Mouse (Mus musculus) intestine, embryonic 16.5 days (tissue): ENCODE measurements around the gene Rnps1. TPM values are rescaled to one million over a fixed set of nuclear protein-coding genes. Genes with fewer than 3 reads are reported as not detected.
A peak's percentile ranks its signal among the peaks of the same experiment; 100 is the strongest.
"Not testable (repeated sequence)": the region's sequence is repeated elsewhere in the genome, so short reads cannot be mapped to it uniquely, and the experiment has no call there.

Experiments
- ATAC-seq: fragments of 200-750 bp; cut with Nextera tagmentation; 2 replicates; pipeline ENCODE4 v1.8.0; 2017; ENCODE audit warnings: moderate TSS enrichment, moderate library complexity
- H3K27ac ChIP-seq: fragments of 300-500 bp; sonication (generic); 2 replicates; pipeline ENCODE4 v1.5.1; 2014; ENCODE audit warnings: mild to moderate bottlenecking, low read length
- H3K27me3 ChIP-seq: fragments of 300-500 bp; sonication (generic); replicated peaks from 2 replicates; pipeline ENCODE4 v1.6.1; 2014; ENCODE audit warnings: low read length, control low read depth, mixed read lengths; ENCODE audit not compliant: control insufficient read depth, insufficient read depth
- H3K36me3 ChIP-seq: fragments of 300-500 bp; sonication (generic); 2 replicates; pipeline ENCODE4 v1.6.1; 2014; ENCODE audit warnings: low read length, control low read depth; ENCODE audit not compliant: control insufficient read depth, insufficient read depth
- H3K4me1 ChIP-seq: fragments of 300-500 bp; sonication (generic); 2 replicates; pipeline ENCODE4 v1.6.1; 2014; ENCODE audit warnings: low read length, control low read depth, mixed read lengths; ENCODE audit not compliant: control insufficient read depth, insufficient read depth
- H3K4me2 ChIP-seq: fragments of 300-500 bp; sonication (generic); 2 replicates; pipeline ENCODE4 v1.6.1; 2014; ENCODE audit warnings: low read depth, low read length, control low read depth
- H3K4me3 ChIP-seq: fragments of 300-500 bp; sonication (generic); 2 replicates; pipeline ENCODE4 v1.5.1; 2014; ENCODE audit warnings: mild to moderate bottlenecking, low read length
- H3K9ac ChIP-seq: fragments of 300-500 bp; sonication (generic); 2 replicates; pipeline ENCODE4 v1.6.1; 2014; ENCODE audit warnings: low read depth, low read length
- H3K9me3 ChIP-seq: fragments of 300-500 bp; sonication (generic); 2 replicates; pipeline ENCODE4 v1.6.1; 2016; ENCODE audit warnings: low read length, control low read depth; ENCODE audit not compliant: control insufficient read depth
- WGBS: fragments of 180-500 bp; shearing (Covaris S2); extraction: QIAGEN DNeasy Blood & Tissue Kit; methylation state at CpG from one replicate; pipeline ENCODE4 v1.1.7; 2014; 5-methylcytosine and 5-hydroxymethylcytosine counted together
- polyA plus RNA-seq: library from polyadenylated mRNA; unstranded; fragments of >200 nt; fragmentation: Nextera tagmentation; extraction: Ambion mirVana; gene quantifications from 2 replicates; pipeline ENCODE4 v1.2.1, GENCODE M21; 2015

Rnps1 gene
- polyA plus RNA-seq, 1 experiment from 2014 or later, result 248 TPM

DNA sequence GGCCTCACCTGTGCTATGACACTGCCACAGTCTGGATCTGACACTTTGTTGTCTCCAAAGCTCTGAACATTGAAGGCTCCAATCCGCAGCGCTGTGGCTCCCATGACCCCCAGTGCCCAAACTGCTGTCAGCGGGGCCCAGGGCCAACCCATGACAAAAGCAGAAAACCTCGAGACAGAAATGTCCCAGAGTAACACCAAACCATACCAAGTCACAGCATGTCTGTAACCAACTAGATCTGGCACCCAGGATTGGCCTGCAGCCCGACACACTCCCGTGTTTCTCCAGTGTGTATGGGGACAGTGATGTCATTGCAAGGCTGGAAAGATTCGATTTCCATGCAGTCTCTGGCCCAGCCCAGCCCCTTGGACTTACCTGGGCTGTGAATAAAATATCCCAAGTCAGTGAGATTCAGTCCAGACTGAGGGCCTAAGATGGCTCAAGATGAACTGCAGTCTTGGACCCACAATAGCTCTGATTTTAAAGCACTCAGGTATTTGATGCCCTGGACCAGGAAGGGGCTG, 28.3 kb downstream of the Rnps1 start, which contains the start of gene Dnase1l2:
Gene Dnase1l2 (minus strand): TSS at position 474 of the 524 bp plus-strand sequence.
- 81% methylated on average over 7 of the region's 7 CpGs for WGBS
- Histone ChIP-seq H3K4me2 (no peak within 1 kb of the TSS), H3K27me3 (no peaks in the 10 kb centered on the region), H3K27ac (no peak within 1 kb of the TSS), H3K4me1 (no peaks in the 10 kb centered on the region), H3K9ac (no peak within 1 kb of the TSS), H3K9me3 (no peaks in the 10 kb centered on the region), H3K36me3 (peaks cover 37% of the 10 kb centered on the region), H3K4me3 (no peak within 1 kb of the TSS)
- ATAC-seq, result no peak

DNA sequence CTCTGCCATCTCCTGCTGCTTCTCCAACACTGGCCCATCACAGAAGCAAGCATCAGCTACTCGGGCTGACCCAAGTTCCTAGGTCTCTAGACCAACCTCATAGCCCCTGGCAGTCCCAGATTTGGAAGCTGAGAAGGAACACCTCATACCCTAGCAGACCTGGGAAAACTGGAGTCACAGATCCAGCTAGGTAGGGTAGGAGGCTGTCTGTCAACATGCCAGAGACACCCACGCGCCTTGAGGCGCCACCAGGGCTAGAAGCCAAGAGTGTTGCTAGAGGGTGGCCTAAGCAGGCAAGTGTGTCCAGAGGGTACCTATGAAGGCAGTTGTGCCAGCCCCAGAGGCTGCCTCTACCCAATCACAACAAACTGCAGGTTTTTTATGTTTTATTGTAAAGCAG, 29.0 kb downstream of the Rnps1 start:
- 88% methylated on average over 4 of the region's 4 CpGs for WGBS
- Histone ChIP-seq H3K36me3 (peaks cover 37% of the 10 kb centered on the region), H3K9ac (no peak overlapping the region), H3K4me1 (no peaks in the 10 kb centered on the region), H3K27ac (no peak overlapping the region), H3K4me3 (no peak overlapping the region), H3K27me3 (no peaks in the 10 kb centered on the region), H3K9me3 (no peaks in the 10 kb centered on the region), H3K4me2 (no peak overlapping the region)
- no peak for ATAC-seq

GRCm38 (mm10) chr17:24446590-24446989, 32.2 kb downstream of the Rnps1 start:
- Histone ChIP-seq H3K27me3 (no peaks in the 10 kb centered on the region), H3K36me3 (peaks cover 30% of the 10 kb centered on the region), H3K4me2 (no peak overlapping the region), H3K4me3 (no peak overlapping the region), H3K4me1 (no peaks in the 10 kb centered on the region), H3K9ac (no peak overlapping the region), H3K9me3 (no peaks in the 10 kb centered on the region), H3K27ac (no peak overlapping the region)
- WGBS, result 93% methylated on average over 8 of the region's 8 CpGs
- ATAC-seq, result no peak

DNA sequence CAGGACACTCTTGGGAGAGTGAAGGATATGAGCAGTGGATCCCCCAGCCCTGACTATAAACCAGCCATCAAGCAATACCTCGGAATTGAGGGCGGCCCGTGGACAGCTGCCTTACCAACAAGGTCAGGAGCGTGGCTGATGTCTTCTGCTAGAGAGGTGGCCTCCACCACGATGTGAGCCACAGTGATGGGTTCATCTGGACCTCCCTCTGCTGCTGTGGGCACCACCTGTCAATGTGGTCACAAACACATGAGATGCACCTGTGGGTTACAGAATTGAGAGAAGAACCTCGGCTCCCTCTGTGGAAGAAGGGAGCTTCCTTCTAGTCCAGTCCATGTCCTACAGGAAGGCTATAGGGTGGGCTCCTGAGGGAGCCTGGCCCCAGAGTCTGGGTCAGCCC, 35.1 kb downstream of the Rnps1 start:
- no peak overlapping the region for H3K9ac ChIP-seq
- 88% methylated on average over 6 of the region's 6 CpGs for WGBS
- H3K4me2 ChIP-seq, result no peak overlapping the region
- peaks cover 7% of the 10 kb centered on the region; the same call in 1 of the 2 replicates for H3K4me1 ChIP-seq
- H3K27me3 ChIP-seq, result no peaks in the 10 kb centered on the region
- no peaks in the 10 kb centered on the region for H3K9me3 ChIP-seq
- H3K36me3 ChIP-seq, result peaks cover 20% of the 10 kb centered on the region
- no peak overlapping the region for H3K27ac ChIP-seq
- no peak overlapping the region for H3K4me3 ChIP-seq
- ATAC-seq, result no peak

GRCm38 (mm10) chr17:24451220-24451619, 36.9 kb downstream of the Rnps1 start:
- no peak for ATAC-seq
- Histone ChIP-seq H3K36me3 (peaks cover 11% of the 10 kb centered on the region), H3K9me3 (no peaks in the 10 kb centered on the region), H3K9ac (no peak overlapping the region), H3K4me2 (no peak overlapping the region), H3K4me3 (no peak overlapping the region), H3K27ac (no peak overlapping the region), H3K4me1 (peaks cover 10% of the 10 kb centered on the region; the same call in 1 of the 2 replicates), H3K27me3 (no peaks in the 10 kb centered on the region)
- WGBS, result 90% methylated on average over 6 of the region's 6 CpGs

GRCm38 (mm10) chr17:24453372-24453771, 39.0 kb downstream of the Rnps1 start:
- Histone ChIP-seq H3K9ac (no peak overlapping the region), H3K9me3 (no peaks in the 10 kb centered on the region), H3K27ac (no peak overlapping the region; the same call in 1 of the 2 replicates), H3K27me3 (no peaks in the 10 kb centered on the region), H3K4me2 (no peak overlapping the region), H3K4me3 (no peak overlapping the region), H3K36me3 (0 out of 2 replicates have a peak, but pooled peaks cover 3% of the 10 kb centered on the region), H3K4me1 (peaks cover 10% of the 10 kb centered on the region; the same call in 1 of the 2 replicates)
- ATAC-seq, result no peak
- WGBS, result 76% methylated on average over 2 of the region's 2 CpGs

GRCm38 (mm10) chr17:24454218-24454755, 39.9 kb downstream of the Rnps1 start:
- H3K4me1 ChIP-seq, result peaks cover 10% of the 10 kb centered on the region; the same call in 1 of the 2 replicates
- H3K27me3 ChIP-seq, result no peaks in the 10 kb centered on the region
- peak overlapping the region; percentile 97 for H3K27ac ChIP-seq
- no peaks in the 10 kb centered on the region for H3K9me3 ChIP-seq
- H3K4me3 ChIP-seq, result peak overlapping the region; percentile 78
- no peaks in the 10 kb centered on the region for H3K36me3 ChIP-seq
- WGBS, result 2% methylated on average over 14 of the region's 14 CpGs
- peak overlapping the region; percentile 90 for H3K9ac ChIP-seq
- H3K4me2 ChIP-seq, result peak overlapping the region; percentile 77
- peak; percentile 6; the same call in 1 of the 2 replicates for ATAC-seq

- H3K9me3 ChIP-seq, result no peaks in the 10 kb centered on the region
- peak overlapping the region; percentile 90 for H3K9ac ChIP-seq
- no peaks in the 10 kb centered on the region for H3K36me3 ChIP-seq
- under 1% methylated on average over 67 of the region's 67 CpGs for WGBS
- ATAC-seq, result peak; percentile 95
- H3K4me1 ChIP-seq, result peaks cover 10% of the 10 kb centered on the region; the same call in 1 of the 2 replicates
- peak overlapping the region; percentile 77 for H3K4me2 ChIP-seq
- H3K4me3 ChIP-seq, result peak overlapping the region; percentile 78
- peak overlapping the region; percentile 97 for H3K27ac ChIP-seq
- H3K27me3 ChIP-seq, result no peaks in the 10 kb centered on the region
Measured at GRCm38 (mm10) chr17:24454756-24455522, 40.6 kb downstream of the Rnps1 start.

- 49% methylated on average over 10 of the region's 10 CpGs for WGBS
- not testable (repeated sequence) for H3K9me3 ChIP-seq, H3K27me3 ChIP-seq, H3K36me3 ChIP-seq, H3K9ac ChIP-seq, H3K4me1 ChIP-seq
- ATAC-seq, result peak; percentile 32
- Histone ChIP-seq H3K4me2 (peak overlapping the region; percentile 39; the same call in 1 of the 2 replicates), H3K27ac (0 out of 2 replicates have a peak overlapping the region, but pooled peaks have one; percentile 23), H3K4me3 (peak overlapping the region; percentile 6; the same call in 1 of the 2 replicates)
Measured at GRCm38 (mm10) chr17:24455523-24456206, 41.3 kb downstream of the Rnps1 start.
